Mouse (Mus musculus): ENCODE results near the gene Tcf25.
A peak's percentile ranks its signal among the peaks of the same experiment; 100 is the strongest.
"Not testable (repeated sequence)": the region's sequence is repeated elsewhere in the genome, so short reads cannot be mapped to it uniquely, and the experiment has no call there.

The Tcf25 gene

GRCm38 (mm10) chr8:123431616-123432365, 58.2 kb downstream of the Tcf25 start:
- DNase-seq: no peak

- no peak for DNase-seq
Observed at GRCm38 (mm10) chr8:123432381-123432780, 58.8 kb downstream of the Tcf25 start.

DNA sequence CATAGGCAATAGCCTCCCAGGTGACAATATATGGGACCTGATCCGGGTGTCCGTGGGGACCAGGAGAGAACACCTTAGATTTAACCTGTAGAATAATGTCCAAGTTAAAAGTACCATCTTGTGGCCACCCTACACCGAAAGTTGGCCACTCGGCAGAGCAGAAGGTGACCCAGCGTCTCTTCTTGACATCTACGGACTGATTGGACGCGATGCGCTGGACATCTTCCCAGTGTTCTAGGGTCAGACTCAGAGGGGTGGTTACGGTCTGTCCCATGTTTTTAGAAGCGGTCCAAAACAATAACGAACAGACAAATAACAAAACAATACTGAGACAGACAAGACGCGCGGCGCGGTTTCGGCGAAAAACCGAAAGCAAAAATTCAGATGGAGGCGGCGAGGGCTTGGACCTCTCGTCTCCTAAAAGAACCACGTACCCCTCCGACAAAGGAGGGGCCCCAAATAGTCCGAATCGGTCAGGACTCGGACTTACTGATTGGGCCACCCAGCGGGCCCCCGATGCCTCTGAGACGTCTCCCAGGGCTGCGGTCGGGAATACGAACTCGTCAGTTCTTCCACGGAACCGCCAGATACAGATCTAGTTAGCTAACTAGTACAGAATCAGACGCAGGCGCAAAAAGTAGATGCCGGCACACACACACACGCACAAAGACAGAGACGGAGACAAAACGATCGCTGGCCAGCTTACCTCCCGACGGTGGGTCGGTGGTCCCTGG, 59.9 kb downstream of the Tcf25 start:
- DNase-seq: not testable (repeated sequence)

GRCm38 (mm10) chr8:123441788-123442187, 68.2 kb downstream of the Tcf25 start:
- DNase-seq: no peak

GRCm38 (mm10) chr8:123442351-123442750, 68.8 kb downstream of the Tcf25 start:
- DNase-seq: no peak

DNA sequence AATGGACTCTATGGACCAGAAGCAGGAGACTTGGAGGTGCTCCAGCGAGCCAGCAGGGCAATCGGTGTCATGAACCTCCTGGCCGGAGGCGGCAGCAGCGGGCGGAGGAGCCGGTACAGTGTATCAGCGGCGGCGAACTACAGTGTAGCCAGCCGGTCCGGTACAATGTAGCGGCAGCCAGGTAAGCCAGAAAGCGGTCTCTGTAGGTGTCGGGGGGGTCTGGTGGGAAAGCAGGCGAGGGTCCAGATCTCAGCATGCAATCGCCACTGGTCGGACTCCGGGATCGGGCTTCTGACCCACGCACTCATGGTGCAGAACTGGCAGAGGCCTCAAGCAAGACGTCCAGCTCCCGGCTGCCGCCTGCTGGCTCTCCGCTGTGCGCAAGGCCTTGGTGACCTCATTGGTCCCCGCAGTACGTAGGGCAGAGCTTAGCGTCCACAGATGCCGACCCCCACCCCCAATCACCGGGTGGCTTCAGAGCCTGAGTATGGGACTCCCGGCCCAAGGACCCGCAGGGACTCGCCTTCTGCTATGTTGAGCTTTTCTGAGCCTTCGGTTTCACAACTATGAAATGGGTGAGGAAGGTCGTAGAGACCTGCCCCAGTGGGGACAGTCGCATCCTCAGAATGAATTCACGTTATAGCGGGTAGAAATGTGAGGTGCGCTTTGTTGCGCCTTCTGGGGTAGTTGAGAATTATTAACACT, 69.5 kb downstream of the Tcf25 start:
- DNase-seq: peak; percentile 96 to 98

- peak; percentile 70 to 87 for DNase-seq
Observed at GRCm38 (mm10) chr8:123443576-123443921, 70.0 kb downstream of the Tcf25 start.

GRCm38 (mm10) chr8:123444131-123444530, 70.6 kb downstream of the Tcf25 start:
- DNase-seq: no peak

GRCm38 (mm10) chr8:123445981-123446380, 72.4 kb downstream of the Tcf25 start:
- peak in 1 of 2 experiments; percentile 72 for DNase-seq

DNA sequence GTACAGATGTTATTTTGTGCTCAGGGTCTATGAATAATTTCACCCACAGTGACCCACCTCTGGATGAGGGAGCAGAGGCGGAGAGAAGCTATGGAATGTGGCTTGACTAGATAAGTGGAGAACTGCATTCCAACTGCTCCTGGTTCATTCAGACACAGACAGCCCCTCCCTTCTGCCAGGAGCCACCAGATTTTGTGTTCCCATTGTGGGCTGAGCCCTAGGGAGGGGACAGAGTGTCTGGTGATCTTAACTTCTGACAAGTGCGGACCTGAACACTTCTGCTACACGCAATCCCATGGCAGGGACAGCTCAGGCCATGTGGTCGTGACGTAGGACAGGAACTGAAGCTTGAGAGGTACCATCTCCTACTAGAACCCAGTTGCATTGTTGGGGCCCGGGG, 73.2 kb downstream of the Tcf25 start:
- no peak for DNase-seq

GRCm38 (mm10) chr8:123450783-123451182, 77.2 kb downstream of the Tcf25 start:
- no peak for DNase-seq

DNA sequence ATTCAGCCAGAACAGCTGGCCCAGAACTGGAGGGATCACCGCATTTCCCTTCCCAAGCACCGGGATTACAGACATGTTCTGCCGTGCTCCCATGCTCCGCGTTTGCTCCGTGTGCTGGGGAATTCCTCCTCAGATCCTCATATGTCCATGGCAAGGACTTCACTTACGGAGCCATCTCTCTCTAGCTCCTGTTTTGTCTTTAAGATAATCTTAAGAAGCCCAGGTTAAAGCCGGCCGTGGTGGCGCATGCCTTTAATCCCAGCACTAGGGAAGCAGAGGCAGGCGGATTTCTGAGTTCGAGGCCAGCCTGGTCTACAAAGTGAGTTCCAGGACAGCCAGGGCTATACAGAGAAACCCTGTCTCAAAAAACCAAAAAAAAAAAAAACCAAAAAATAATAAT, 78.2 kb downstream of the Tcf25 start:
- not testable (repeated sequence) for DNase-seq

DNA sequence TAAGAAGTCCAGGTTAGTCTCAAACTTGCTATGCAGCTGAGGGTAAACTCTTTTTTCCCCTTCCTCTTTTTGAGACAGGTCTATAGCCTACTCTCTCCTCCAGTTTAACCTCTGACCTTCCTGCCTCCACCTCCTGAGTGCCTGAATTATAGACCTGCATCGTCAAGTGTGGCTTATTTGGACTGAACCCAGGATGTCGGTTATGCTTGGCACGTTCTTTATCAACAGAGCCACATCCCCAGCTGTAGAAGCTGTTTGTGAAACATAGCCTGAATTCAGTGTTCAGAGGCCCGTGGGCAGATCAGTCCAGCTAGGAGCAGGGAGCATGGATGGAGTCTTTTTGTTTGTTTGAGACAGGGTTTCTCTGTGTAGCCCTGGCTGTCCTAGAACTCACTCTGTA, 78.6 kb downstream of the Tcf25 start:
- no peak for DNase-seq

- DNase-seq: no peak
Observed at GRCm38 (mm10) chr8:123453291-123453690, 79.7 kb downstream of the Tcf25 start.
